In the genomic region with DNA sequence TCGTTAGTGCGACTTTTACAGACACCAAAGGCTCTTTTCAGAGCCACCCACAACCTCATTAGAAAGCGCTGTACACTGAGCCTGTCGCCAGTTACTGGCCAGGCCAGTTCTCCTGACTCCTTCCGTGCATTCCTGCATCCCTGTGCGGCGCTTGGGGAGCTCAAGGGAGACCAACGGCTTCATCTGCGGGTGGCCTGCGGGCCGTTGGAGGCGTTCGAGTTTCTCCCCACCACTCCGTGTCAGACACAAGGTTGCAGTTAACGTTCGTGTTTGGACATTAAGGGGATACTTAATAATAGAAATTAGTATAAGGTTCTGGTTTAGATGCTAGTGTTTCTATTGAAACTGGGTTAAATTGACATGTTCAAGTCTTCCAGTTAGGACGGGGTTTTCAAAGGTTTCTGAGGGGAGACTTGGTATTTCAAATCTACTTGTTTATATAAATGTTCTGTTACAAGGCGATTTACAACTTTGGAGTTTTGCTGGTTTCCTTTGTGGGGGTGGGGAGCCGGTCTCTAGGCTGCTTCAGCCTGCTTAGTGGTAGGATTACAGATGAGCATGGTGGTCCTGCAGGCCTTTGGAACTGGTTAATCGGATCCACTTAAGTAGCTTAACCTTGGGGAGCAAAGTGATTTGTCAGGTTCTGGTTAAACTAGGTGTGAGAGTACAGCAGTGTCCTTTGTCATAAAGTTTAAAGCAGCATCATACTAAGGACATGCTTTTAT, we compare ENCODE assay signal across 8 mouse cellular contexts. TPM values are rescaled to one million over a fixed set of nuclear protein-coding genes. Genes with fewer than 3 reads are reported as not detected.
DNase-seq lines count a peak whose midpoint lies in the region; ATAC-seq and TF ChIP-seq lines count a peak whose summit lies in the region.

No protein-coding gene starts in this region.

- H3K27me3 ChIP-seq in forebrain, embryonic 12.5 days = no peaks in the 10 kb centered on the region
- no peaks in the 10 kb centered on the region for H3K27me3 ChIP-seq in limb, embryonic 14.5 days (ENCODE audit: control insufficient read depth, insufficient read depth, low read length)
- no peaks in the 10 kb centered on the region for H3K27me3 ChIP-seq in neural tube, embryonic 13.5 days

- peak overlapping the region; percentile 100 for H3K27ac ChIP-seq in forebrain, embryonic 12.5 days
- H3K27ac ChIP-seq in limb, embryonic 14.5 days (replicated peaks; ENCODE audit: low read depth, low read length) = peak overlapping the region; percentile 96
- H3K27ac ChIP-seq in neural tube, embryonic 13.5 days (replicated peaks) = peak overlapping the region; percentile 100

- peaks cover 9% of the 10 kb centered on the region for H3K36me3 ChIP-seq in forebrain, embryonic 12.5 days (replicated peaks)
- H3K36me3 ChIP-seq in limb, embryonic 14.5 days (ENCODE audit: control insufficient read depth, insufficient read depth, low read length) = peaks cover 9% of the 10 kb centered on the region
- 0 out of 2 replicates have a peak, but pooled peaks cover 15% of the 10 kb centered on the region for H3K36me3 ChIP-seq in neural tube, embryonic 13.5 days

- H3K4me2 ChIP-seq in forebrain, embryonic 12.5 days = peak overlapping the region; percentile 78
- peak overlapping the region; percentile 75 for H3K4me2 ChIP-seq in limb, embryonic 14.5 days (replicated peaks; ENCODE audit: low read depth, low read length, severe bottlenecking)
- peak overlapping the region; percentile 87 for H3K4me2 ChIP-seq in neural tube, embryonic 13.5 days

- H3K9ac ChIP-seq in forebrain, embryonic 12.5 days = peak overlapping the region; percentile 96
- H3K9ac ChIP-seq in limb, embryonic 14.5 days (ENCODE audit: low read depth, low read length, severe bottlenecking) = peak overlapping the region; percentile 86
- H3K9ac ChIP-seq in neural tube, embryonic 13.5 days = peak overlapping the region; percentile 95

- peak; percentile 36; the same call in 1 of the 2 replicates for ATAC-seq in forebrain, embryonic 12.5 days (ENCODE audit: low FRiP score)
- peak; percentile 9; the same call in 1 of the 2 replicates for ATAC-seq in limb, embryonic 14.5 days (ENCODE audit: low FRiP score, low read depth)
- no peak; the same call in 1 of the 2 replicates for ATAC-seq in neural tube, embryonic 13.5 days (ENCODE audit: low read depth)

- peaks cover 57% of the 10 kb centered on the region for H3K4me1 ChIP-seq in forebrain, embryonic 12.5 days
- H3K4me1 ChIP-seq in limb, embryonic 14.5 days (ENCODE audit: control insufficient read depth, insufficient read depth, low read length) = peaks cover 20% of the 10 kb centered on the region; the same call in 1 of the 2 replicates
- H3K4me1 ChIP-seq in neural tube, embryonic 13.5 days (replicated peaks) = peaks cover 71% of the 10 kb centered on the region

- TF ChIP-seq POLR2A in limb, embryonic 14.5 days (IDR thresholded peaks at IDR 0.05; ENCODE audit: borderline replicate concordance, extremely low read depth, insufficient read depth, insufficient read length) = no peak

- under 1% methylated on average over 20 of the region's 20 CpGs for WGBS in forebrain, embryonic 12.5 days
- 1% methylated on average over 18 of the region's 20 CpGs for WGBS in limb, embryonic 14.5 days
- WGBS in neural tube, embryonic 13.5 days = under 1% methylated on average over 20 of the region's 20 CpGs

- H3K9me3 ChIP-seq in forebrain, embryonic 12.5 days = no peaks in the 10 kb centered on the region
- H3K9me3 ChIP-seq in limb, embryonic 14.5 days (ENCODE audit: control insufficient read depth, low read length) = no peaks in the 10 kb centered on the region
- no peaks in the 10 kb centered on the region for H3K9me3 ChIP-seq in neural tube, embryonic 13.5 days

- H3K4me3 ChIP-seq in forebrain, embryonic 12.5 days (replicated peaks) = peak overlapping the region; percentile 71
- peak overlapping the region; percentile 68 for H3K4me3 ChIP-seq in limb, embryonic 14.5 days (replicated peaks; ENCODE audit: low read length)
- H3K4me3 ChIP-seq in neural tube, embryonic 13.5 days = peak overlapping the region; percentile 74

- DNase-seq in kidney, adult 9 months = peak; percentile 35
- no peak for DNase-seq in kidney, adult 11 months
- peak; percentile 54 for DNase-seq in MN1 (ENCODE audit: low spot score)
- DNase-seq in limb, embryonic 14.5 days (ENCODE audit: low spot score) = no peak
- DNase-seq in urinary bladder, postnatal 14 days (ENCODE audit: low spot score) = no peak
- no peak for DNase-seq in gastrocnemius, adult 8-10 months (ENCODE audit: low spot score in 2 of 2)

RNA-seq across cellular contexts. Expression of a gene that starts 0.8 kb away (rescaled TPM):
- 91.9 and 92.9 TPM in 2 replicates for polyA plus RNA-seq in forebrain, embryonic 12.5 days (2016; fragmentation: Nextera tagmentation; extraction: Ambion mirVana)
- polyA plus RNA-seq in limb, embryonic 14.5 days (2012; rRNA removed) = 28.2 and 33.2 TPM in 2 replicates
- polyA plus RNA-seq in limb, embryonic 14.5 days (2014; fragmentation: Nextera tagmentation; extraction: Ambion mirVana) = 25.4 and 26.0 TPM in 2 replicates
- 124 and 126 TPM in 2 replicates for polyA plus RNA-seq in neural tube, embryonic 13.5 days (2015; fragmentation: Nextera tagmentation; extraction: Ambion mirVana)
- total RNA-seq in gastrocnemius, adult 8-10 months (2022) = 10 to 100 TPM in 3 of 4 experiments, 1 to 10 TPM in 1; 8.9 to 14.8 (median 11.5) TPM

RNA-seq across cellular contexts. Expression of a gene that starts 0.8 kb away (rescaled TPM):
- 0.89 and 1.0 TPM in 2 replicates for polyA plus RNA-seq in forebrain, embryonic 12.5 days (2016; fragmentation: Nextera tagmentation; extraction: Ambion mirVana)
- polyA plus RNA-seq in limb, embryonic 14.5 days (2012; rRNA removed) = 0.87 and 1.3 TPM in 2 replicates
- polyA plus RNA-seq in limb, embryonic 14.5 days (2014; fragmentation: Nextera tagmentation; extraction: Ambion mirVana) = 1.2 and 1.3 TPM in 2 replicates
- 0.90 and 1.3 TPM in 2 replicates for polyA plus RNA-seq in neural tube, embryonic 13.5 days (2015; fragmentation: Nextera tagmentation; extraction: Ambion mirVana)
- under 1 TPM; 0.08 to 0.31 (median 0.20) TPM for total RNA-seq in gastrocnemius, adult 8-10 months (2022)

RNA-seq across cellular contexts. Expression of a gene that starts 6.6 kb away (rescaled TPM):
- polyA plus RNA-seq in forebrain, embryonic 12.5 days (2016; fragmentation: Nextera tagmentation; extraction: Ambion mirVana) = 185 and 187 TPM in 2 replicates
- polyA plus RNA-seq in limb, embryonic 14.5 days (2012; rRNA removed) = 81.5 and 90.3 TPM in 2 replicates
- polyA plus RNA-seq in limb, embryonic 14.5 days (2014; fragmentation: Nextera tagmentation; extraction: Ambion mirVana) = 14.6 and 19.3 TPM in 2 replicates
- 278 and 296 TPM in 2 replicates for polyA plus RNA-seq in neural tube, embryonic 13.5 days (2015; fragmentation: Nextera tagmentation; extraction: Ambion mirVana)
- 1 to 10 TPM in 1 of 4 experiments, under 1 TPM in 1, not detected in 2; 0.52 to 1.2 TPM for total RNA-seq in gastrocnemius, adult 8-10 months (2022)

RNA-seq across cellular contexts. Expression of a gene that starts 16.6 kb away (rescaled TPM):
- 403 and 431 TPM in 2 replicates for polyA plus RNA-seq in forebrain, embryonic 12.5 days (2016; fragmentation: Nextera tagmentation; extraction: Ambion mirVana)
- polyA plus RNA-seq in limb, embryonic 14.5 days (2012; rRNA removed) = 248 and 327 TPM in 2 replicates
- polyA plus RNA-seq in limb, embryonic 14.5 days (2014; fragmentation: Nextera tagmentation; extraction: Ambion mirVana) = 284 and 312 TPM in 2 replicates
- polyA plus RNA-seq in neural tube, embryonic 13.5 days (2015; fragmentation: Nextera tagmentation; extraction: Ambion mirVana) = 576 and 601 TPM in 2 replicates
- 100 to 1,000 TPM in 2 of 4 experiments, 10 to 100 TPM in 2; 97.5 to 116 (median 100) TPM for total RNA-seq in gastrocnemius, adult 8-10 months (2022)

RNA-seq across cellular contexts. Expression of a gene that starts 22.6 kb away (rescaled TPM):
- 19.2 and 20.9 TPM in 2 replicates for polyA plus RNA-seq in forebrain, embryonic 12.5 days (2016; fragmentation: Nextera tagmentation; extraction: Ambion mirVana)
- polyA plus RNA-seq in limb, embryonic 14.5 days (2012; rRNA removed) = 29.7 and 34.2 TPM in 2 replicates
- polyA plus RNA-seq in limb, embryonic 14.5 days (2014; fragmentation: Nextera tagmentation; extraction: Ambion mirVana) = 21.4 and 21.5 TPM in 2 replicates
- polyA plus RNA-seq in neural tube, embryonic 13.5 days (2015; fragmentation: Nextera tagmentation; extraction: Ambion mirVana) = 19.7 and 20.2 TPM in 2 replicates
- 1 to 10 TPM; 4.8 to 8.5 (median 7.4) TPM for total RNA-seq in gastrocnemius, adult 8-10 months (2022)

Comparison
In these comparisons a context has a peak if more than half of its experiments do, and no peak if none do; other contexts are left out.
1. DNase-seq: peak in kidney, adult 9 months (single experiment) and MN1 (single experiment); none in kidney, adult 11 months (single experiment), limb, embryonic 14.5 days (single experiment), urinary bladder, postnatal 14 days (single experiment) and gastrocnemius, adult 8-10 months (0 of 2).
2. Peak in every context shown above with its lines, with median percentiles within 50 percentile points of each other: H3K27ac ChIP-seq, H3K4me2 ChIP-seq, H3K4me3 ChIP-seq and H3K9ac ChIP-seq.